Comparison of ENCODE assay signal across 20 mouse cellular contexts in genomic region chr4:12749874-12750273, GRCm38 (mm10).
"Had no signal": no experiment of that assay in that cellular context is flagged by ENCODE, and none has a peak within 500 bp of the region (broad histone marks: within the 10 kb centered on the region; RNA-seq: fewer than 3 reads in every experiment).

No protein-coding gene starts in this region.

- DNase-seq: liver, postnatal 0 days; lung, adult 2 months; lung, postnatal 14 days; lung, postnatal 4 days; midbrain, embryonic 14.5 days; retina, postnatal 1 day; right cerebral cortex, adult 18-20 months; right cerebral cortex, postnatal 25 days; thymus, adult 18-20 months; thymus, postnatal 14 days; thymus, postnatal 36 days had no signal

- H3K36me3 ChIP-seq: lung, embryonic 15.5 days; midbrain, embryonic 10.5 days; midbrain, embryonic 12.5 days; neural tube, embryonic 13.5 days; neural tube, embryonic 15.5 days; stomach, embryonic 15.5 days had no signal

- H3K9ac ChIP-seq: liver, postnatal 0 days; lung, embryonic 15.5 days; midbrain, embryonic 12.5 days; neural tube, embryonic 13.5 days; neural tube, embryonic 15.5 days; stomach, embryonic 15.5 days had no signal

- ATAC-seq: liver, postnatal 0 days; lung, postnatal 0 days; midbrain, embryonic 16.5 days had no signal

- H3K4me3 ChIP-seq: lung, embryonic 15.5 days; midbrain, embryonic 10.5 days; midbrain, embryonic 12.5 days; myocyte; neural tube, embryonic 13.5 days; neural tube, embryonic 15.5 days; stomach, embryonic 15.5 days had no signal

- H3K4me1 ChIP-seq: lung, embryonic 15.5 days; midbrain, embryonic 12.5 days; neural tube, embryonic 13.5 days; neural tube, embryonic 15.5 days; stomach, embryonic 15.5 days had no signal

- H3K27ac ChIP-seq: lung, embryonic 15.5 days; midbrain, embryonic 10.5 days; midbrain, embryonic 12.5 days; neural tube, embryonic 13.5 days; neural tube, embryonic 15.5 days; stomach, embryonic 15.5 days had no signal

- H3K27me3 ChIP-seq: lung, embryonic 15.5 days; midbrain, embryonic 12.5 days; neural tube, embryonic 13.5 days; neural tube, embryonic 15.5 days; stomach, embryonic 15.5 days had no signal

- H3K4me2 ChIP-seq: lung, embryonic 15.5 days; midbrain, embryonic 12.5 days; neural tube, embryonic 13.5 days; neural tube, embryonic 15.5 days; stomach, embryonic 15.5 days had no signal

- H3K9me3 ChIP-seq: lung, embryonic 15.5 days; midbrain, embryonic 10.5 days; midbrain, embryonic 12.5 days; neural tube, embryonic 13.5 days; neural tube, embryonic 15.5 days; stomach, embryonic 15.5 days had no signal
